Mouse (Mus musculus) naive thymus-derived CD4-positive, alpha-beta T cell, adult 5 months (primary cell): ENCODE measurements around the gene Cep89. TPM values are rescaled to one million over a fixed set of nuclear protein-coding genes. Genes with fewer than 3 reads are reported as not detected.

Experiments
- polyA plus RNA-seq: library from polyadenylated mRNA; unstranded; fragments of 100-300 nt; shearing (Covaris generic); gene quantifications from one replicate; pipeline ENCODE4 v1.2.1, GENCODE M21; 2017

Cep89 gene
- polyA plus RNA-seq: 11.7 TPM

GRCm38 (mm10) chr7:35396542-35397168, at the start of gene Cep89, which contains the start of gene Faap24:
Gene Cep89 (plus strand): TSS chr7:35397035.
Gene Faap24 (minus strand): TSS chr7:35396836.

GRCm38 (mm10) chr7:35447996-35448846, 51.4 kb downstream of the Cep89 start, which contains the start of gene Slc7a9:
Gene Slc7a9 (plus strand): TSS chr7:35448796.

Other genes with a start within 250 kb of the Cep89 start
- not detected for gene Slc7a10, start 210.7 kb upstream of the Cep89 start, polyA plus RNA-seq
- not detected for gene Lrp3, start 181.5 kb upstream of the Cep89 start, polyA plus RNA-seq
- gene Gpatch1, start 78.6 kb upstream of the Cep89 start, polyA plus RNA-seq: 10.6 TPM
- gene Rhpn2, start 62.9 kb upstream of the Cep89 start, polyA plus RNA-seq: 0.29 TPM
- 14.0 TPM for gene Faap24, start 199 bp upstream of the Cep89 start, polyA plus RNA-seq
- not detected for gene Slc7a9, start 51.8 kb downstream of the Cep89 start, polyA plus RNA-seq
- not detected for gene Tdrd12, start 140.7 kb downstream of the Cep89 start, polyA plus RNA-seq
- gene Nudt19, start 159.3 kb downstream of the Cep89 start, polyA plus RNA-seq: 20.7 TPM
- not detected for gene Rgs9bp, start 188.5 kb downstream of the Cep89 start, polyA plus RNA-seq
- gene Ankrd27, start 189.2 kb downstream of the Cep89 start, polyA plus RNA-seq: 38.1 TPM